Mouse (Mus musculus): Measurements from ENCODE around the gene Cacna1a. TPM values are rescaled to one million over a fixed set of nuclear protein-coding genes. Genes with fewer than 3 reads are reported as not detected.
A peak's percentile ranks its signal among the peaks of the same experiment; 100 is the strongest.
"Not testable (repeated sequence)": the region's sequence is repeated elsewhere in the genome, so short reads cannot be mapped to it uniquely, and the experiment has no call there.

Gene Cacna1a
- polyA plus RNA-seq, 1 experiment = 30.0 TPM

DNA sequence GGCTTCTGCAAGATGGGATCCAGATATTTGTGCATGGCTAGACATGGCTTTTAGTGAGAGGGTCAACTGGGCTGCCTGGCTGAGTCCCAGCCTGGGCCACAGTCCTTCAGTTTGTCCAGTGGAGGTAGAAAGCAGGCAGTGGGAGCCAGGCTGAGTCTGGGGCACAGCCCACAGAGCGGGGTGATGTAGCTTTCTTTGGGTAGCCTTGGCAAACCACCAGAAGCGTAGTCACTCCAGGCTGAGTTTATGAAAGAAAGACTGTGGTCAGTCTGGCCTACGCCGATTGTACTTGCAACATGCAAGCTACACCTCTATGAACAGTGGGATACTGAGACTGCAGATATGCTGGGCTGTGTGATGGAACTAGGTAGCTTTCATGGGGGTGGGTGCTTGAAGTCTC is 94.8 kb downstream of the Cacna1a start:
- no peak overlapping the region for H3K27ac ChIP-seq (replicated peaks; ENCODE audit: low read depth, low read length)
- no peak overlapping the region for H3K4me3 ChIP-seq (ENCODE audit: insufficient read depth, low read depth, low read length)
- 0 out of 2 replicates have a peak, but pooled peaks cover 3% of the 10 kb centered on the region for H3K4me1 ChIP-seq (ENCODE audit: control insufficient read depth, insufficient read depth, insufficient read length, low read length)

DNA sequence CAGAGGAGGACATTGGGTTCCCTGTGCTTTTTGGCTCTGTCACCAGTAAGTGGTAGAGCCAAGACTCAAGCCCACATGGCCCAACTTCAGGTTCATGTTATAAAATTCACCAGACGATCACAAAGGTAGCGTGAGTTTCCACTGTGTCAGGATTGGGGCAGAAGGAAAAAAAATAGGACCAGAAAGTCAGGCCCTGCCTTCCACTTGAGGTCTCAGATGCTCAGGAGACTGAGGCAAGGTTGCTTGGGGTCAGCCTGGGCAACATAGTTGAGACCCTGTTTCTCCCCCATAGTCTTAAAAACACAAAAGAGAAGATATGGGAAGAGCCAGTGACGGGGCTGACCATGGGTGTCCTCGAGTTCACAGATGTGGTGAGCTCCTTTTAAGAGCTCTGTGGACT is 97.1 kb downstream of the Cacna1a start:
- no peak overlapping the region for H3K4me3 ChIP-seq (ENCODE audit: insufficient read depth, low read depth, low read length)
- no peak overlapping the region for H3K27ac ChIP-seq (replicated peaks; ENCODE audit: low read depth, low read length)
- 0 out of 2 replicates have a peak, but pooled peaks cover 3% of the 10 kb centered on the region for H3K4me1 ChIP-seq (ENCODE audit: control insufficient read depth, insufficient read depth, insufficient read length, low read length)

DNA sequence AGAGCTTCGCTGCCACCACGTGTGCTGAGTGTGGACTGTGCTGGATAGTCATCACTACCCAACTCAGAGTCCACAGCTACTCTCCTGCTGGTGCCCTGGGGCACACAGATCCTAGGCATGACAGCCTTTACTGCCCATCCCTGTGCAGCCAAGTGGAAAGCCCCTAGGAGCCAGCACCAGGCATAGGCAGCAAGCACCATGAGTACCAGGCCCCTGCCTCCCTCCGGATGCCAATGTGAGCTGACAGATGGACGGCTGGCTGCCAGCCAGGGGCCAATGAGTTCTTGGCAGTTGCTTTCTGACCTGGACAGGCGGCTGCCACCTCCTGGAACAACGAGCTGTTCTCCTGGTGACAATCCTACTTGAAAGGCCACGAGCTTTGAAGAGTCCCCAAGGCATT is 97.6 kb downstream of the Cacna1a start:
- H3K4me3 ChIP-seq (ENCODE audit: insufficient read depth, low read depth, low read length) = no peak overlapping the region
- 0 out of 2 replicates have a peak, but pooled peaks cover 3% of the 10 kb centered on the region for H3K4me1 ChIP-seq (ENCODE audit: control insufficient read depth, insufficient read depth, insufficient read length, low read length)
- no peak overlapping the region for H3K27ac ChIP-seq (replicated peaks; ENCODE audit: low read depth, low read length)

DNA sequence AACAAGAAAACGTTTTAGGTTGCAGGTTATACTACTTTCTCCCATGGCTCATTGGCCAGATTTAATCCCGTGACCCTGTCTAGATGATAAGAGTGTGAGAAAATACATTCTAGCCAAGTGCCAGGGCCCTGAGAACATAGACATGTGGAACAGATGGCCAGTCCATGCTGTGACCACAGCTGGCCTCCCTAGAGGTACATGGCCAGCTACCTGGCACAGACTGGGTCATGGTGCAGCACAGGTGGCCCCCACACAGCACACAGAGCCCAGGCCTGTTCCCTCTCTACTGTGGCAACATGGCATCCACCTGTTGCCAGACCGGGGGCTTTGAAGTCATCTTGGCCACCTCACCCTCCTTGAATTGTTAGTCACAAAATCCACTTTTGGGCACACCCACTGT is 101.0 kb downstream of the Cacna1a start:
- Histone ChIP-seq H3K27ac (replicated peaks; ENCODE audit: low read depth, low read length) (no peak overlapping the region), H3K4me3 (ENCODE audit: insufficient read depth, low read depth, low read length) (no peak overlapping the region), H3K4me1 (ENCODE audit: control insufficient read depth, insufficient read depth, insufficient read length, low read length) (0 out of 2 replicates have a peak, but pooled peaks cover 3% of the 10 kb centered on the region)

DNA sequence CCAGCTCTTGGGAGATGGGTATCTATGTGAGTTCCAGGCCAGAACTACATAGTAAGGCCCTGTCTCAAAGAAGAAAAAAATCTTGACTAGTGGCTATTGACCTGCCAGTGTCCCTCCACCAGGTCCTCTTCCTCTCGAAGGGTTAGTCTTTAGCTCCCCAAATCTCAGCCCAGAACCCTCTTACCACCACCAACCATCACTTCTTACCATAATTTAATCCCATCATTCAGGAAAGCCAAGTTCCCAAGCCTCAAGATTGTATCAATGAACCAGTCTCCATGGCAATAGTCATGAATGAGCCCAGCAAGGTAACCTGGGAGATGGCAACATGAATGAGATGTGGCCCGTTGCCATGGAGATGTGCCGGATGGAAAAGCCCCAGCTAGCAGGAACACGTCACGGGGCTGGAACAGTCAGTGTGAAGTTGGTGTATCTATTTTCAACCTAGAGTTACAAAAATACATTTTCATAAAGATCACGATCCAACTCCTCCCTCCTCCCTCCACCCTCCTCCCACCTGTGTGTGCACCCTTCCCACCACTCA is 106.4 kb downstream of the Cacna1a start:
- H3K27ac ChIP-seq (replicated peaks; ENCODE audit: low read depth, low read length) = no peak overlapping the region
- no peak overlapping the region for H3K4me3 ChIP-seq (ENCODE audit: insufficient read depth, low read depth, low read length)
- H3K4me1 ChIP-seq (ENCODE audit: control insufficient read depth, insufficient read depth, insufficient read length, low read length) = no peaks in the 10 kb centered on the region

DNA sequence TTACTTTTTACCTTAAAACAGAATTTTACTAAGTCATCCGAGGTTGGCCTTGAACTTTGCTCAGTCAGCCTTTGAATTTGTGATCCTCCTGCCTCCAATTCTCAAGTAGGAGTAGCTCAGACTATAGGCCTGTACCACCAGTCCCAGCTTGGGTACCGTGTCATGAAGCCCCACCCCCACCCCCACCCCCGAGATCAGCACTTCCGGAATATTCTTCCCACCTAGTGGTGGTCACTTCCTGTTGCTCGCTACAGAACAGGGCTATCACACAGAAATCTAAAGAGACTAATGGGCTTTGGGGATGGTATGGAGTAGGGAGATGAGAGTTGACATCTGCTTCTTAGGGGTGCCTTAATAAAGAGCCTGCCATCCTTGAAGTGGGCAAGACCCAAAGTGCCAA is 112.9 kb downstream of the Cacna1a start:
- Histone ChIP-seq H3K27ac (replicated peaks; ENCODE audit: low read depth, low read length) (peak overlapping the region; percentile 94), H3K4me1 (ENCODE audit: control insufficient read depth, insufficient read depth, insufficient read length, low read length) (0 out of 2 replicates have a peak, but pooled peaks cover 2% of the 10 kb centered on the region), H3K4me3 (ENCODE audit: insufficient read depth, low read depth, low read length) (peak overlapping the region; percentile 60)

DNA sequence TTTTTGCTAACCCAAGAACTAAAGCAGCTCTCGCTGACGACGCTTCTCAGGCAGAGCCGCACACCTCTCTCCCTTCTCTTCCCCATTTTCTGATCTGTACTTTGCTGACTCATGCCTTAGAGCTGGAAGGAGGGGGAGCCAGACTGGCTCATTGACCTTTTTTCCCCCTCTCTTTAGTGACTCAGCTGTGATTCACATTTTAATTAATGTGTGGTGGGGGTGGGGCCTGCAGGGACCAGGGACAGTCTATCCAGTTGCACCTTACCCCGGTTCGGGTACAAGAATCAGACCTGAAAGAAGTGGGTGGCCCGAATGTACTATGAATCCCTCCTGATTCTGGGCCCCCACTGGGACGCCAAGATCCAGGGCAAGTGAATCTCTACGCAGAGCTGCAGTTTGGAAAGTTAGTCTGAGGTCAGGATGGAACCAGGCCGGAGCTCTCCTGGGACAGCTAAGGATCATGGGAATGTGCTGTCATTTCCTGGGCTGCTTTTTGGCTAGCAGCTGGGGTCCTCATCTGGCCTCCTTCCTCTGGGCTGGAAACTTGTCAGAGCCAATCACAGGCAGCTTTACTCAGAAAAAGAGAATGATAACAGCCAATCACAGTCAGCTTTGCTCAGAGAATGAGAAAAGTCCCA is 113.5 kb downstream of the Cacna1a start:
- H3K4me3 ChIP-seq (ENCODE audit: insufficient read depth, low read depth, low read length) = peak overlapping the region; percentile 60

DNA sequence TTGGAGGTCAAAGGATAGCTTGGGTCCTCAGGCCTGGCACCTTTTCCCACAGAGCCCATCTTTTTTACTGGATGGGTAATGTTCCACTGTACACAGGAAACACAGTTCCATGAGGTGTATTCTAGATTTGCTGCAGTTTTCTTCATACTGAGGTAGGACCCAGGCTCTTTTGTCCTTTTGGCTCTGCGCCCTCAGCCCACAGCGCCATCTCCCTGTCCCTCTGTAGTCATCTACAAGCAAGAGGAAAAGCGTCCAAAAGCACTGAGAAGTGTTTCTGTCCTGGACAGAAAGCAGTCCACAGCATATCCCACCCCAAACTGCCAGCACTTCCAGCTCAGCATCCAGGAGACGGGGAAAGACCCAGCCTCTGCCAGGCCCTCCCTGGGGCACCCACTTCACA is 114.4 kb downstream of the Cacna1a start:
- H3K27ac ChIP-seq (replicated peaks; ENCODE audit: low read depth, low read length) = peak overlapping the region; percentile 65
- H3K4me3 ChIP-seq (ENCODE audit: insufficient read depth, low read depth, low read length) = peak overlapping the region; percentile 47
- H3K4me1 ChIP-seq (ENCODE audit: control insufficient read depth, insufficient read depth, insufficient read length, low read length) = 0 out of 2 replicates have a peak, but pooled peaks cover 2% of the 10 kb centered on the region

More for the DNA sequence above, 113.5 kb downstream of the Cacna1a start:
- Histone ChIP-seq H3K27ac (replicated peaks; ENCODE audit: low read depth, low read length) (peak overlapping the region; percentile 94), H3K4me1 (ENCODE audit: control insufficient read depth, insufficient read depth, insufficient read length, low read length) (0 out of 2 replicates have a peak, but pooled peaks cover 2% of the 10 kb centered on the region)

DNA sequence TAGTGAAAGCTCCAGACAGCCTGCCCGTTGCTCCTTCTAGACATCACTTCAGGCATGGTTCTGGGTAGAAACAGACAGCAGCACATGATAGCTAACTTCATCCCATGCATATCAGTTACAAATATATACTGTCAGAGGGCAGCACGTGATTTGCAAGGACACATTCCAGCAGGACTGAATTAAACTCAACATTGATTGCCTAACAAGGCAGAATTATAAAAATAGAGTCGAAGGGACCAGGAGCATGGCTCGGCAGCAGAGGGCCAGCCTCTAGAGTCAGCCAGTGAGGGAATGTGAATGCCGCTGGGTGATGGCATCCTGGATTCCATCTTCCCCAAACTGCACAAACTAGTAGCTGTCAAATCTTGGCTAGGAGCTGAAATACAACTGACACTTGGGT is 119.0 kb downstream of the Cacna1a start:
- Histone ChIP-seq H3K4me1 (ENCODE audit: control insufficient read depth, insufficient read depth, insufficient read length, low read length) (no peaks in the 10 kb centered on the region), H3K27ac (replicated peaks; ENCODE audit: low read depth, low read length) (no peak overlapping the region), H3K4me3 (ENCODE audit: insufficient read depth, low read depth, low read length) (no peak overlapping the region)

DNA sequence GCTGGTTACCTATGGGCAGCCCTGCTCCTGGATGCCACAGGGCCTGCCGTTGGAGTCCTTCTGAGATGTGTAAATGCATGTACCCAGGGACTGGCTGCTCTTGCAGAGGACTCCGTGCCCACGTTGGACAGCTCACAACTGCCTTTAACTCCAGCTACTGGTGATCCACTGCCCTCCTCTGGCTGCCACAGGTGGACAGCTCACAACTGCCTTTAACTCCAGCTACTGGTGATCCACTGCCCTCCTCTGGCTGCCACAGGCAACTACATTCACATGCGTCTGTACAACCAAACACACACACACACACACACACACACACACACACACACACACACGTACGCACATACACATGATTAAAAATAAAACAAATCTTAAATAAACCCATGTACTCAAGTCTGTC is 121.5 kb downstream of the Cacna1a start:
- H3K4me3 ChIP-seq (ENCODE audit: insufficient read depth, low read depth, low read length); H3K27ac ChIP-seq (replicated peaks; ENCODE audit: low read depth, low read length); H3K4me1 ChIP-seq (ENCODE audit: control insufficient read depth, insufficient read depth, insufficient read length, low read length): not testable (repeated sequence)

DNA sequence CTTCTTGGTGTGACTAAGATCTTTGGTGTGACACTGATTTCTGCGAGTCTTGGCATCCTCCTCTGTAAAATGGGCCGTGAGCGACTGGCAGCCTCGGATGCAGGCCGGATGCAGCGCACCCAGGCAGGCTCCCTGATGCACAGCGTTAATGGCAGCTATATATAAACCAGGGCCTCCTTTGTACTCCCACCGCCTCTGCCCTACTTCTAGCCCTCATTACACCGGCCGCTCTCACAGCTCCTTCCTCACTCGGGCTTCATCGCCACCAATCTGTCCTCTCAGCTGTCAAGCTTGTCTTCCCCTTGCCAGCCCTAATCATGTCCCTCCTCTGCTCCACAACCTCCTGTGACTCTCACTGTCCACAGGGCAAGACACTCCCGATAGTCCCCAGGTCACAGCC is 123.4 kb downstream of the Cacna1a start:
- Histone ChIP-seq H3K4me1 (ENCODE audit: control insufficient read depth, insufficient read depth, insufficient read length, low read length) (no peaks in the 10 kb centered on the region), H3K4me3 (ENCODE audit: insufficient read depth, low read depth, low read length) (no peak overlapping the region), H3K27ac (replicated peaks; ENCODE audit: low read depth, low read length) (no peak overlapping the region)

DNA sequence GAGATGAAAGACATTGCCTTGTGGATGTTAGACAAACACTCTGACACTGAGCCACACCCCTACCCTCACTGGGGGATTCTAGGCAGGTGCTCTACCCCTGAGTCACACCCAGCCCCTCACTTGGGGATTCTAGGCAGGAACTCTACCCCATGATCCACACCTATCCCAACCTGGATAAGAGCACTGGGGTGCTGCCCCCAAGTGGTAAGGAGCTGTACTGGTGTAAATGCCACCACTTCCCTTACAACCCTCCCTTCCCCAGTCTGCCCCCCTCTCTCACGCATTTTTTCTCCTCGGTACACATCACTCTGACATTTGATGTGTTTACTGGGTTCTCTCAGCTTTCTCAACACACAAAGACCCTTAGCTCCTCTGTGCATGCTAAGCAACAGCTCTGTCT is 125.5 kb downstream of the Cacna1a start:
- Histone ChIP-seq H3K4me1 (ENCODE audit: control insufficient read depth, insufficient read depth, insufficient read length, low read length) (no peaks in the 10 kb centered on the region), H3K4me3 (ENCODE audit: insufficient read depth, low read depth, low read length) (no peak overlapping the region), H3K27ac (replicated peaks; ENCODE audit: low read depth, low read length) (no peak overlapping the region)

DNA sequence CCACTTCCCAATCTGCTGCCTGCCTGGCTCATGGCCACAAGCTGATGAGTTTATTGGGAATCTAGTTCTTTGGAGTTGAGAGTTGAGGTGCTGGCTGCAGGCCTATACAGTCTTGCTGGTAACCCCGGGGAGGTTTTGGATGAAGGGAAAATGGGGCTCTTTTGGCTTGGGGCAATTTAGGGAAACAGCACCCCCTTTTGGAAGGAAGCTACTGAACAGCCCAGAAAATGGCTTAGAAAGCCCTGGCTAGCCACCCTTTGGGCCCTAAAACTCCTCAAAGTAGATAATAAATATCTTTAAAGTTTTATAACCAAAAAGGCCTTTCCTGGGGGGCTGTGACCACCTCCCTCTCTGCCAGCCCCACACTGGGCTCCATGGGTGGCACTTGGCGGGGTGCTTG is 129.9 kb downstream of the Cacna1a start:
- Histone ChIP-seq H3K4me1 (ENCODE audit: control insufficient read depth, insufficient read depth, insufficient read length, low read length) (no peaks in the 10 kb centered on the region), H3K4me3 (ENCODE audit: insufficient read depth, low read depth, low read length) (no peak overlapping the region), H3K27ac (replicated peaks; ENCODE audit: low read depth, low read length) (no peak overlapping the region)

DNA sequence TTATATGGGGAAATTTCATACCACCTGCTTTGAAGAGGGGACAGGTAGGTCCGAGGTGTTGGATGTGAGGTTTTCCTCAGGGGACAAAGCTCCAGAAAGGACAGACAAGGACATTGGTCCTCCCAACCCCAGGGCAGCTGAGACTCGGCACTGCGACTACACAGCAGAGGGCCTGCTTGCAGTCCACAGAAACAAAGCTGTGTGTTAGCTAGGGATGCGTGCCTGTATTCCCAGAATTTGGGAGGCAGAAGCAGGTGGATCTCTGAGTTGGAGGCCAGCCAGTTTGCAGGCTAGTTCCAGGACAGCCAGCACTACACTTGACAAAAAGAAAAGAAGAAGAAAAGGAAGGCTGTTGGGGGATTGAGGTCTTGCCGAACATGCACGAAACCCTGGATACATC is 130.5 kb downstream of the Cacna1a start:
- H3K4me3 ChIP-seq (ENCODE audit: insufficient read depth, low read depth, low read length) = no peak overlapping the region
- no peaks in the 10 kb centered on the region for H3K4me1 ChIP-seq (ENCODE audit: control insufficient read depth, insufficient read depth, insufficient read length, low read length)
- H3K27ac ChIP-seq (replicated peaks; ENCODE audit: low read depth, low read length) = no peak overlapping the region

DNA sequence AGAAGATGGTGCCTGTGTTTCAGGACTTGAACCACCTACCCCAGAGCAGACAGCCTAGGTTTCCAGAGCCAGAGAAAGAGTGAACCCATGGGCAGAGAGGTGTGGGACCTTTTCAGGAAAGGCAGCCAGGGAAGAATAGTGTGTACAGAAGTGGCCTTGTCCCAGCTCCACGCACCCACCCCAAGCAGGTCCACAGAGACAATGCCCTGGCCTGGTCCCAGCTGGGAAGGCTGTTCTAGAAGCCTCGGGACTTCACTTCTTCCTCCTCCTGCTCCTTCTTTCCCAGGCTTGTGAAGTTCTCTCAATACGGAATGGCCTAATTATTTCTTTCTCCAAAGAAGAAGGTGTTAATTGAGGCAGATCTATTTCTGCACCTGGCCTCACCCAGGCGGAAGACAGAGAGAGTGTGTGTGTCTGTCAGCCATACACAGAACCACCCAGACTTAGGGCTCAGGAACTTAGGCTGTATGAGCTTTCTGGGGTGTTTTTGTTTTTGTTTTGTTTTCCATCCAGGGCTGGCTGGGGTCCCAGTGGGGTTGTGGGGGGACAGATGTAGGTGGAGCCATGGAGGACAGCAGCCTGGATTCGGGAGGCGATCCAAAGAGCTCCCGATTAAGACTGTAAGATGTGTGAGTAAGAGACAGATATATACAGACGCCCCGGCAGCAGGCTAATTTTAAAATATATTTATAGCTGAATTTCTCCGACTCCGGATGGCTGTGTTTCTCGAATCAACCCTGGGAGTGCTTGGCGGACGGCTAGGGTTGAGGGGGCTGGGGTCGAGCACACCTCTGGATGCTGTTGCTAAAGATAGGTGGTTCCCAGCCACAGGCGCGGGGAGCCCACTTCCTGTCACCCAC is 131.8 kb downstream of the Cacna1a start:
- Histone ChIP-seq H3K4me1 (ENCODE audit: control insufficient read depth, insufficient read depth, insufficient read length, low read length) (no peaks in the 10 kb centered on the region), H3K4me3 (ENCODE audit: insufficient read depth, low read depth, low read length) (no peak overlapping the region), H3K27ac (replicated peaks; ENCODE audit: low read depth, low read length) (no peak overlapping the region)

Data from brown adipose tissue, adult 24 weeks (tissue).